Mouse (Mus musculus) adrenal gland, adult 2 months (tissue): ENCODE data around the gene Morn3. TPM values are rescaled to one million over a fixed set of nuclear protein-coding genes. Genes with fewer than 3 reads are reported as not detected.

Experiments
- DNase-seq: peaks from one replicate; pipeline ENCODE4 v3.0.0; 2021
- polyA plus RNA-seq: library from polyadenylated mRNA; depleted of rRNA; stranded (reverse); fragments of >200 nt; gene quantifications from 2 replicates; pipeline ENCODE4 v1.2.3, GENCODE M21; 2012
- total RNA-seq, 2 experiments: library from RNA; stranded (reverse); gene quantifications; 2 replicates each; pipeline ENCODE4 v1.2.3; 2021

Gene Morn3
- total and polyA plus RNA-seq, 3 experiments: not detected

DNA sequence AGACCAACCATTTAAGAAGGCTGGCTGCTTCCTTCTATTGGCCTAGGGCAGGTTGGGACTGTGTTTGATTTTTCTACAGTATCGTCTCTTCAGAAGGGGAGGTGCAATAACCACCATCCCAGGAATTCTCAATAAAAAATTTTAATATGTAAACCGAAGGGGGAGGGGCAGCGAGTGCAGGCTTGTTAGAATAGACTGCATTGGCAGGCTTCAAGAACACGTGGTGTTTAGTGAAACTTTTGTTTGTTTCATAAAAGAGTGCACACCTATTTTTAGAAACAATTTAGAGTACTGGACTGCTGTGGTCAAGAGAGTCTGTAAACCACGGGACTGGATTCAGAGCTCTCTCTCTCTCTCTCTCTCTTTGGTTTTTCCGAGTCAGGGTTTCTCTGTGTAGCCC is 23.8 kb downstream of the Morn3 start:
- no peak for DNase-seq

DNA sequence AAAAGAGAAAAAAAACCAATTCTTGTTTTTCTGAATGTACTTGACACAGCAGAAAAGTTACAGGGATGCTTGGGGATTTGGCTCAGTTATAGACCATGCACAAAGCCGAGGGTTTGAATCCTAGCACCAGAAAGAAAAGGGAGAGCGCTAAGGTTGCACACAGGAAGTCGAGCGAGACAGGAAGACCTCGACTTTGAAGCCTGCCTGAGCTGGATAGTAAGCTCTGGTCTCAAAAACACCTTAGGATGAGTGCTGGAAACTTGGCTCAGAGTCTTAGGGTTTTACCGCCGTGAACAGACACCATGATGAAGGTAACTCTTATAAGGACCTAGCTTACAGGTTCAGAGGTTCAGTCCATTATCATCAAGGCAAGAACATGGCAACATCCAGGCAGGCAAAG is 25.4 kb downstream of the Morn3 start:
- DNase-seq: no peak

DNA sequence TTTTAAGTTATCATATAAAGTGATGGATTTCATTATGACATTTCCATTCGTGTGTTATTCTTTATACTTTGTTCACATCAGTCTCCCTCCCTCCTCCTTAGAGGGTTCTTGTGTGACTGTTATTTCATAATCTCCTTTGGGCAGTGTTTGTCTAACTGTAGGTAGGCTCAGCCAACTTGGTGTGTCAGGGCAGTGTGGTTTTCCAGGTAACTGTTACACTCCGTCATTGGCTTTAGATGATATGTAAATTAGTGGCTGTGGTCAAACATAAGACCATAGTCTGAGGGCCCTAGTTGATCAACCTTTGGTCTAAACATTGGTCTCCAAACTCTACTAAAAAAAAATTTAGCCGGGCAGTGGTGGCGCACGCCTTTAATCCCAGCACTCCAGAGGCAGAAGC is 26.4 kb downstream of the Morn3 start:
- DNase-seq: no peak

DNA sequence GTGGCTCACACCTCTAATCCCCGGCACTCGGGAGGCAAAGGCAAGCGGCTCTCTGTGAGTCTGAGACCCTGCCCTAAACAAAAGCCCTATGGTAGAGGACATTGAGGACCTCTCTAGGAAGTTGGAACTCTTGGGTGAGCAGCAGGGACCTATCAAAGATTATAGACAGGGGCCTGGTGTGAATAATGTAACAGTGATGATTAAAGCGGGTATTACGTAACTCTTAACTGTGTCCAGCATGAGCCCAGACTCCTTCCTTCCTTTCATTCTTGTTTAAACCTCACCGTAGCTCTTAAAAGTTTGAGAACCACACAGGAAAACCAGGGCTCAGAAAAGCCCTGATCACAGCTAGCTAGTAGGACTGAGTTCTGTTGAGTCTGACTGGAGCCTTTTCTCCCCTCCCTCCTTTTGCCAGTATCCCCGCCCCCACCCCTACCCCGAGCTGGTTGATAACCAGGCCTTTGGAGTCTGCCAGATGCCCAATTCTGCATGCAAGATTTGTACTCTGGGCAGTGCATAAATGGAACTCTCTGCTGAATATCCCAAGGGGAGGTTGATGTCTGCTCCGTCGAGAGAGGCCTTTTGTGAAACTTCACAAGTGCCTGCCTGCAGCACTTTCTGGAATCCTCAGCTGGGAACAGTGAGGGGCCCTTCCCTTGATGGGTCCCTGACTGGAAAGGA is 27.3 kb downstream of the Morn3 start:
- DNase-seq: no peak

DNA sequence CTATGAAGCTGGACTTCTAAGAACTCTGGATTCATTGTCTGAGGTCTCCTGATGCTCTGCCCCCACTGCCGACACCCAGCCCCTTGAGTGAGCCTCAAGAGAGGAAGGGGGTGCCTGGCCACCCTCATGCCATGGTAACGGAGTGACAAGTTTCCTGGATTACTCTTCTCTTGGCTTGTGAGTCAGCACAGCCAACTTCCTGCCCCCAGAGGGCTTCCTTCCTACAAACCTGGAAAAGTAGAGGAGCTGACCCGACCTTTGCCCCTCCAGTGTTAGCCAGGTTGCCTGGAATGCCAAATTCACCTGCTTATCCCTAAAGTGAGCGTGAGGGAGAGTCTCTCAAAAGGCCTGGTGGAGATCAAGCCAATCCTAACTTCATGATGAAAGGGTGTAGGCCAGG is 29.3 kb downstream of the Morn3 start:
- DNase-seq: no peak

DNA sequence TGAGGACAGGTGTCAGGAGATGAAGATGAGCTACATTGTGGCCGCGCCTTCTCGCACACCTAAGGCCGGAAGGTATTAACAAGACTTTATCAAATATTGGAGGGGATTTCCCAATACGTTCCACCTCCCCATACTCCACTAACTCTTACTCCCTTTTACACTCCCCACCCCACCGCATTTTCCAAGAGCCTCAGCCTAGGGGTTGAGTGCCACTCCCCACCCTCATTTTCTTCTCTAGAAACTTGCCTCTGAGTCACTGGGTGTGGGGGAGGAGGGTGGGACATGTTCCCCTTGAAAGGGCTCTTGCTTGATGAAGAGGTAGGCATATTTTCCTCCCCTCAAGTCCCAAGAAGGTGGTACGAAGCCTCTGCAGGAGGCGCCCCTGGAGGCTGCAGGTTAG is 30.9 kb downstream of the Morn3 start:
- no peak for DNase-seq

DNA sequence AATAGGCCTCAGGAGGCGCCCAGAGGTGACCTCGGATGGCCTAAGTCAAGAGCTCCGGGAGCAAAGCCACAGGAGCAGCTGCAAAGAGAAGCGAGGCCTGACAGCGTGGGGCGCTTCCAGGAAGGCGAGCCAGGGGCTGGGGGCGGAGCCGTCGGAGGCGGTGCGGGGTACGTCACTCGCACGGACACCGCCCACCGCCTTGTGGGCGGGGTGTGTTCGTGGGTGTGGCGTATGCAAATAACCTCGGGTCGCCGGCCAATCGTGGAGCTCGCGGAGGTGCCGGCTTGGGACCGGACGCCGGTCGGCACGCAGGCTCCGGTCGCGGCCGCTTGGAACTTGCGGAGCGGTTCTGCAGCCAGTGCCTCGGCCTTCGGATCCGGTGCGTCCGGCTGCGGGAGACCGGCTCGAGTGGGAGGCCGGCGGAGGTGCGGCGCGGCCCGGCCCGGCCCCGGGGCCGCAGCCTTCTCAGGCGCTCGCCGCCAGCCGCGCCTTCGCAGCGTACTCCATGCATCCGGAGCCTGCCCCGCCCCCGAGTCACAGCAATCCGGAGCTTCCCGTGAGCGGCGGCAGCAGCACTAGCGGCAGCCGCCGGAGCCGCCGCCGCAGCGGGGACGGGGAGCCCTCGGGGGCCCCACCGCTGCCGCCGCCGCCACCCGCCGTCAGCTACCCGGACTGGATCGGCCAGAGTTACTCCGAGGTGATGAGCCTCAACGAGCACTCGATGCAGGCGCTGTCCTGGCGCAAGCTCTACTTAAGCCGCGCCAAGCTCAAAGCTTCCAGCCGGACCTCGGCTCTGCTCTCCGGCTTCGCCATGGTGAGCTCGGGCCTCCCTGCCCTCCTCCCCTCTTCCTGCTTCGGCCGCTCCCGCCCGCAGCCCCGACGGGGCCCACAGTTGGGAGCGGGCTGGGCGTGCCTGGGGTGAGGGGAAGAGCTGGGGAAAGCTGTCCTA is 31.8 kb downstream of the Morn3 start, which contains the start of gene Orai1:
Gene Orai1 (plus strand): TSS at position 322 of the 949 bp plus-strand sequence.
- DNase-seq: peak; percentile 99

DNA sequence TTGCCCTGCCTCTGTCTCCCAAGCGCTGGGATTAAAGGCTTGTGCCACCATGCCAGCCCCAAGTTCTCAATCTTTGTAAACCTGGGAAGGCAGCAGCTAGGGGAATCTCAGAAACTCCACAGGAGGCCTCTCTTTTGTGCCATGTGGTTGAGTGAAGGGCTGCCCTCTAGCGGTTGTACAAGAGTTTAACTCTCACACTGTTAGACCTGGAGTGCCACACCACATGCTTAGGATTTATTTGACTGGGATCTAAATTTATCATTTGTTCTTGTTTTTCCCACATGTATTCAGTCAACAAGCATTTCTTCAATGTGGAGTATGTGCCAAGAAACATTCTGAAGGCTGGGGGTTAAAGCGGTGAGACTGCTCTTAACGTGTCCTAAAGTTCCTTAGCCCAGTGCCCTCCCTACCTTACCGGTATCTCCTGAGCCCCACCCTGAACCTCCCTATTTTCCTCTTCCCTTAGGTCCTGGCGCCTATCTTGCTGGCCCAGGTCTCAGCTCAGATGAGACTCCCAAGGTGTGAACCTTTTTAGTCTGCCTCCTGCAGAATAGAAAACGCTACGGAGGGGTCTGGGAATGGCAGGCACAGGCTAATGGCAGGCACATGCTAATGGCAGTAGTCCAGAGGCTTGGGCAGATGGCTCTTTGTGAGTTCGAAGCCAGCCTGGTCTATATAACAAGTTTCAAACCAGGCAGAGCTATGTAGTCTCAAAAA is 33.1 kb downstream of the Morn3 start:
- DNase-seq: peak; percentile 68

DNA sequence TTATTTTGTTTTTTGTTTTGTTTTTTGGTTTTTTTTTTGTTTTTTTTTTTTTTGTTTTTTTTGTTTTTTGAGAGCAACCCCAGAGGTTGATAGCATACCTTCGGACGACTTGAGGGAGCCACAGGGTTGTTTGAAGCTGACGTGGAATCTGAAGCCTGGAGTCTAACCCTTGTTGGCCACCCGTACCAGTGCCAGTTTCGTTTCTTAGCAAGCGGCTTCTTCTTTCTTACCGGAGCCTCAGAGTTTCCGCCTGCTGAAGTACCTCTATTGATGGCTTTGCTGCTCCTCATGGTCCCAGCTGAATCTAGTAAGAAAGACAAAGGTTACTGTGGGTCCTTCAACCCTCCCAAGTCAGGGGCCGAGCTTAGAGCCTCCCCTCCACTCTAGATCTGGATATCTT is 35.1 kb downstream of the Morn3 start:
- DNase-seq: no peak

DNA sequence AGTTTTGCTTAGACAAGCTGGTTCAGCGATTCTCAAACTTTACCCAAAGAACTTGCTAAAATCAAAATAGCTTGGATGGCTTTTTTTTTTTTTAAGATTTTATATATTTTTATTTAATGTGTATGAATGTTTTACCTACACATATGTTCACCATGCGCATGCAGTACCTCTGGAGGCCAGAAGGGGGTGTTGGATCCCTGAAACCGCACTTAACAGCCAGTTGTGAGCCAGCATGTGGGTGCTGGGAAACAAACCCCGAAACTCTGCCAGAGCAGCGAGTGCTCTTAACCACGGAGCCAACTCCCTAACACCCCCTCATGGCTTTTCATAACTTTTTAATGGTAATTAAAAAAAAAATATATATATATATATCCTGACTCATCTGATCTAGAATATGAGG is 36.0 kb downstream of the Morn3 start:
- no peak for DNase-seq

DNA sequence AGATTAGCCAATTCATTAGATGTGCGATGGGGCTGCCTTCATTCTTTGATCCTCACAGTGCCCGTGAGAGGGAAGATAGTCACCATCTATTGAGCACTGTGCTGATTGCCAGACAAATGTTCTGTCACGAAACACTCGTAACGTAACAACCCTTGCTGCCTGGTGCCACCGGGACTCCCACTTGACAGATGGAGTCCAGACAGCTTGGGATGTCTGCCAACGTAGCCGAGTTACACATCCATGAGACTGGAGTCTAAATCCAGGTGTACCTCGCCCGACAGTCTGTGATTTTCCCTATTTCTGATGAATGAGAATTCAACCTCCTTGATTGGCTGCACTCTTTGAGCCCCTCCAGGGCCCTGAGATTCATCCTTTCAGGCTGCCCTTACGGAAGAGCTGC is 36.9 kb downstream of the Morn3 start:
- DNase-seq: no peak

DNA sequence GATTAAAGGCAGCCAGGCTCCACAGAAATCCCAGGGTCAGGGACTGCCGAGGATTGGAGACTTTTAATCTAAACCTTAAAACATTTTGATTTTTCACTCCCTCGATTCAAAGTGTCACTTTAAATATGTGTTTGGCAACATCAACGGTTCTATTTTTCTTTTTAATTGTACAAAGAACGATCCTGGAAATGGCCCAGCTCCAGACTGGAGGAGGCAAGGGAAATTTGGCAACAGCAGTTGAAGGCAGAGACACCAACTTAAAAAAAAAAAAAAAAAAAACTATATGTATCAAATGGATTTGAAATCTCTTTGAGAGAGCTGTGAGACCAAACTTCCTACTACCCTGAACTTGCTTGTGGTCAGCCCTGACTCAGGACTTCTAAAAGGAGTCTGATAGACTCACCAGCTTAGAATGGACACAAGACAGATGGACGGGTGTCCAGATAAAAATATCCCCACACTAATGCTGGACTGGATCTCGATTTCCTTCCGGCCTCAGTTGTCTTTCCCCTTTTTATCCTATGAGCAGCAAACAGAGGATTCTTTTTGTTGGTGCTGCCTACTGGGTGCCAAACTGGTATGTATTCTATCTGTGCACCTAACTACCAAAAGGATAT is 37.8 kb downstream of the Morn3 start:
- no peak for DNase-seq

DNA sequence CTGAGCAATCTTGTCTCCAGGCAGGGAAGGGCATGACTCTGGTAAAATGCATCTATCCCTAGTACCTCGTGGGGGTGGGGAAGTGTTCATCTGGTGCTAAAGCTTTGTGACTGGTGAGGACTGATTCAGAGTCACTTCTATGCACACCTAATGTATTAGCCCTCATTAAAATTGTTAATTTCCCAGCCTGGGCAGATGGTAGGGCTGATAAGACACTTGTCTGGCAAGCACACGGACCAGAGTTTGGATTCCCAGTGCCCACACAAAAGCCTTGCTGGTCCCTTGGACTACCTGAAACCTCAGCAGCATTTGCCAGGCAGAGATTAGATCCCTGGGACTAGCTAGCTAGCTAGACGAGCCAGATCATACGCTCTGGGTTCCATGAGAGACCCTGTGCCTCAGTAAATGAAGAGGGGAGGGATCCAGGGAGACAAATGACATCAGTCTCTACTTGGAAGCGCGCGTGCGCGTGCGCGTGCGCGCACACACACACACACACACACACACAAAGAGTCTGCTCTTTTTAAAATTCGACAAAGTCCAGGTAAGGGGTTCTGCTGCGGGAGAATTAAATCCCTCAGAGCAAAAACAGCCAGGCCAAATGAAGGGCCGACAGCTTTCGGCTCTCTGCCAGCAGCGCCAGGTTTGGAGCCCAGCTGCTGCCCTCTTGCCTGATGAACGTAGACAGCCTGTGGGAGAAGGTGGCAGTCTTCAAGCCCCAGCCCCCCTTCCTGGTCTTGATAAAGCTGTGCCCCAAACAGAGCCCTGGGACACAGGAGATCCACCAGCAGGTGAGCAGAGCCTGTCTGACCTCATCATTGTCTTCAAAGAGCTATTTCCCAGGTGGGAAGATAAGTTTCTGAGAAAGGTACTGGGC is 40.9 kb downstream of the Morn3 start:
- no peak for DNase-seq

DNA sequence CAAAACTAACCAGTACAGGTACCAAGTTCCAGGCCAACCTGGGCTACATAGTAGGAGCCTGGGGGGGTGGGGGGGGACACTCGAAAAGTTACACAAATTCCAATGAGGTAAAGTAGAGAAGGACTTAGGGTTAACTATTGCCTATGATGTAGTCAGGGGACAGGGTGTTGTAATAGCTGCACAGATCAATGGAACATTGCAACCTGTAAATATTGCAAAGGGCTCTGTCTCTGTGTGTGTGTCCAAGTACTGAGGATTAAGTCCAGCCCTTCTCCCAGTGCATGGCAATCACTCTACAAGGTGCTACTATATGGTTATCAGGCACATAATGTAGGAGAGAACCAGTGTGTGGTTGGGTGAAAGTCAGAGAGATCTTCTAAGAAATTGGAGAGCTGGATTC is 45.9 kb downstream of the Morn3 start:
- DNase-seq: no peak

DNA sequence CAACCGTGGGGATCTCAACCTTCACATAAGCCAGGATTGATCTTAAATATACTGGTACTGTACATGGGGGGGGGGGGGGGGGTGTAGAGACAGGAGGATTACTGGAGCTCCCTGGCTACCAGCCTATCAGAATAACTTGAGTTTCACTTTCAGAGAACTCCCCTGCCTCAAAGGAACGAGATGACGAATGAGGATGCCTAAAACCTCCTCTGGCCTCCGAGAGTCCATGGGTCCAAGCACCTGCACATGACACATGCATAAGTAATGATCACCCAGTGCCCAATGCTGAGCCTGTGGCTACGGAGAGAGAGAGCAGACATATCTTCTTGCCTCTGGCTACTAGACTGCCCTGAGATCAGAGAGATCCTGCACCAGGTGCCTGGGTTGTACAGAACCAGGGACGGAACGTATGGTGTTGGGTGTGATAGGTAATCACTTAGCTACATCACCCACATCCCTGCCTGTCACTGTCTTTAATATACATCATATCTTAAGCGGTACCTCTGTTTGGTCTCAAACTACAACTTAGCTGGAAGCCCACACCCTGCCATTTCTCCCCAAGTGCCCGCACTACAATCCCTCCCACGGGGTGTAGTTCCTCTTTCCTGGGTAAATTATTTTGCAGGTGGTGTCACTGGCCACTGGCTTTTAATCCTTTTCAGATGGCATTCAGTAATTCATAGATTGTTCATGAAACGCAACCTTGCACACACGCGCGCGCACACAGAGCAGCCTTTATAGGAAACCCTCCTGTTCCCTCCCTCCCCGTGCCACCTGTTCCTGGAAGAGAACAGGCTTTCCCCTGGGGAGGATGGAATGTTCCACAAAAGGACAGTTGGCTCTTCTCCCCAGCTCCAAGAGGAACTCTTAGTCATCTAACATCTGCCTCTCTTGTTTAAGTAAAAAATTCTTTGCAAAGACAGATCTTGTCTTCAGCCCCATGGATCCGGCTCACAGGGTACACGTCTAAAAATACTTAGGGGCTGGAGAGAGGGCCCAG is 49.3 kb downstream of the Morn3 start:
- no peak for DNase-seq

DNA sequence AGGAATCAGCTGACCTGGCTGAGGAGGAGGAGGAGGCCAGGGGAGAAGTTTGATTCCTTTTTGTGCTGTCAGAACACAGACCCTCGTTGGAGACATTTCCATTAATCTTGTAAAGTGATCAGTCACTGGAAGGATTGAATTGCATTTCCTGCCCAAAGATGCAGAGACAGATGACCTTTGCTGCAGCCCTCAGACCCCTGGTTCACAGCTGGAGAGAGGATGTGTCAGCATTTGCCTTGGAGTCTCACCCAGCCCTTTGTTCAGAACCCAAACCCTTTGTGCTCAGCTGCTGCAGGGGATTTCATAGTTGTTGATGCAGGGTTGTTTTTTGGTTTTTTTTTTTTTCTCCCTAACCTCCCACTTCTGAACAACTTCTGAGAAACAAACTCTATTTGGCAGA is 51.9 kb downstream of the Morn3 start:
- DNase-seq: no peak

DNA sequence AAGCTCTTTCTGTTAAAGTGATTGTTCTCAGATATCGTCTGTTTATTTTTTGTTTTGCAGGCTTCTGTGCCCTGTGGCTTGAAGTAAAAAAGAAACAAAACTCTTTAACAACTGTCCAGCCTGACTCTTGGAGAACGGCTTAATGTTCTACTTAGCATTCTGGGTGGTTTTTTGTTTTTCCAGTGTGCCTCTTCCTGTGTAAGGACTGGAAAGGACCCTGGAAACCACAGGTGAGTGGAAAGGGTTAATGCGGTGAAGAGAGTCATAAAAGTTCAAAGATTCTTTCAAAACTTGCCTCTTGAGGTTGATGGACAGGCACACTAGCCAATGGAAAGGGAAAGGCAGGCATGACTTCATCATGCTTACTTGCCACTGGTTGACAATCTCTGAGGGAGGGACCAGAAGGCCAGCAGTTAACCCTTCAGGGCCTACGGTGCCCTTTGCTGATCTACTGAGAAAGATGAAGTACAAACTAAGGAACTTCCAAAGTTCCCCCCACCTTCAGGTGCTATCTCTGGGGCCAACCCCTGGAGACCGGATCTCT is 52.4 kb downstream of the Morn3 start:
- peak; percentile 91 for DNase-seq

DNA sequence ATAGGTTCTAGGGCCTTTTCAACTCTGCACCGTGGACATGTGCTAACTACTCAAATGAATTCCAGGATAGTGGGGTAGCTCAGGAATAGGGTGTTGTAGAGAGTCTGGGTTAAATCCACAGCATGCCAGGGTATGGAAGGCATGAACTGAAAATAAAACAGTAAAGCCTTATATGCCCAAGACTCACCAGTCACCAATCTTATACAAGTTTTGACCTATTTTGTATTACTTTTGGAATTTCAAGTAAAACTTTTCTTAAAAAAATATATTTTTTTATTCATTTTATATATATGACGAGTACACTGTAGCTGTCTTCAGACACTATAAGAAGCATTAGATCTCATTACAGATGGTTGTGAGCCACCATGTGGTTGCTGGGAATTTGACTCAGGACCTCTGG is 53.0 kb downstream of the Morn3 start:
- DNase-seq: no peak

DNA sequence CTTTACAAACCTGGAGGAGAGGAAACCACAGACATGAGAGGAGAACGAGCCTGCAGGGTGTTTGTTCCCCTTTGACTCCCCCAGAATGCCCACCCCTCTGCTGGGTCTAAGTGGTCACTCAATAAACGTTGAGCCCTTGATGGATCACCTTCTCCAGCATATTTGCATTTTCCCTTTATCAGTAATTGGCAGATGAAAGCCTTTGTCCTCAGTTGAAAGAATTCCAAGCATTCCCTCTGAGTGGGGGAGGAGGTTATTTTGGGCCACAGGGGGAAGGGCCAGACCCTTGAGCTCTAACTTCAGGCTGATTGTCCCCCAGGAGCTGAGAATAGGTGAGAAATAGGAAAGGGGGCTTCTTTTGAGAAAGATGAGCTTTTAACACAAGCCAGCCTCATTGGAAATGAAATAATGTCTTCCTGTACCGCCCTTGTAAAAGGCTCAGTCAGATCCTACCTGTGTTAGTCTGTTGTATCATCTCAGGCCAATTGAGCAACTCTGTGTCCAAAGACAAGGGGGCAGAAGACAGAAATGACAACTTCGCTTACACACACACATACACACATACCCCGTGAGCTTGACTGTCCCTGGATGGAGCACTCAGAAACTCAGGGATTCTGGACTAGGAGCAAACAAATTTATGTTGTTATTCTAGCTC is 55.3 kb downstream of the Morn3 start:
- DNase-seq: no peak
